Comparison of ENCODE assay signal across 15 mouse cellular contexts in the genomic region with DNA sequence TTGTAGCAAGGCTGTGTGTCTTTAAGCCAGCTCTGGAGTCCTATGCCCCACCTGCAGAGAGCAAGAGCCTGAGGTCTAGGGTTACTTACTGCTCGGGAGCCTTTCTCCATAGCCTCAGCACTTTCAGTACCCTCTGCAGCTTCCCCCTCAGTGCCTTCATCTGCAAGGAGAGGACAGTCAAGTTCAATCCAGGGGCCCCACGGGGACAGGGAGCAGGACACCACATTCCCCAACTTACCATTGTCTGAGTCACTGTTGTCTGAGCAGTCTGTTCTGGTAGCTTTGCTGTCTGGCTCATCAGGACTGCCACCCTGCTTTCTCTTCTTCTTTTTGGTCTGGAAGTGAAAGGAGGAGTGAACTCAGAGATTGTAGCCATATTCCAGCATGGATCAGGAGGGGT.
"Had no signal": no experiment of that assay in that cellular context is flagged by ENCODE, and none has a peak within 500 bp of the region (broad histone marks: within the 10 kb centered on the region; RNA-seq: fewer than 3 reads in every experiment).

No protein-coding gene starts in this region.

- H3K27ac ChIP-seq: limb, embryonic 15.5 days; liver, embryonic 13.5 days; midbrain, embryonic 12.5 days; neural tube, embryonic 13.5 days; stomach, embryonic 15.5 days had no signal

- DNase-seq: kidney, adult 8-10 months; kidney, postnatal 25 days; layer of hippocampus, postnatal 36 days; liver, embryonic 13.5 days; lung, adult 18-20 months; retina, postnatal 1 day; right cerebral cortex, postnatal 4 days; spleen, adult 18-20 months; thymus, postnatal 4 days had no signal

- H3K4me3 ChIP-seq: limb, embryonic 15.5 days; liver, embryonic 13.5 days; midbrain, embryonic 12.5 days; neural tube, embryonic 13.5 days; stomach, embryonic 15.5 days had no signal

- ATAC-seq: intestine, postnatal 0 days; midbrain, embryonic 16.5 days had no signal
